Mouse (Mus musculus): ENCODE measurements around the gene Tgfbr3.
A peak's percentile ranks its signal among the peaks of the same experiment; 100 is the strongest.

The Tgfbr3 gene

DNA sequence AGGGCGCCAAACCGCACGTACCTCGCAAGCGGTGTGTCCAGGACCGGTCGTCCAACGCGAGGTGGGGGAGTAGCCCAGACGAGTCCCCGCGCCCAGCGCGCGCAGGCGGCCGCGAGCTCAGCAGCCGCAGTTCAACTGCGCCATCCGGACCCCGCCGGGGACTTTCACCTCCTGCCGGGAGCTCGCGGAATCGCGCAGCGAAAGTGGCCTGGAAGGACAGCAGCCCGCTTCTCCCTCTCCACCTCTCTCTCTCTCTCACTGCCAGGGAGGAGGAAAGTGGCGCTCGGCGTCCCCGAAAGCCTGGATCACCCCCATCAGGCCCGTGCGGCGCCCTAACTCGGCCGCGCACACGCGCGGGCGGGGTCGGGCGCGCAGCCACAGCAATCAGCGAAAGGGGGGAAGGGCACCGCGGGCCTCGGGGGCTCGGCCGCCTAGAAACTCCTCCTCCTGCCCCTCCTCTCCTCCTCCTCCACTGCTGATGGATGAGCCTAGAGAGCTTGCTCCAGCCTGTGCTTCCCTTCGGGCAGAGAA, at the start of gene Tgfbr3:
Gene Tgfbr3 (minus strand): TSS at position 396 of the 531 bp plus-strand sequence.
- peak; percentile 53 to 66 for DNase-seq

DNA sequence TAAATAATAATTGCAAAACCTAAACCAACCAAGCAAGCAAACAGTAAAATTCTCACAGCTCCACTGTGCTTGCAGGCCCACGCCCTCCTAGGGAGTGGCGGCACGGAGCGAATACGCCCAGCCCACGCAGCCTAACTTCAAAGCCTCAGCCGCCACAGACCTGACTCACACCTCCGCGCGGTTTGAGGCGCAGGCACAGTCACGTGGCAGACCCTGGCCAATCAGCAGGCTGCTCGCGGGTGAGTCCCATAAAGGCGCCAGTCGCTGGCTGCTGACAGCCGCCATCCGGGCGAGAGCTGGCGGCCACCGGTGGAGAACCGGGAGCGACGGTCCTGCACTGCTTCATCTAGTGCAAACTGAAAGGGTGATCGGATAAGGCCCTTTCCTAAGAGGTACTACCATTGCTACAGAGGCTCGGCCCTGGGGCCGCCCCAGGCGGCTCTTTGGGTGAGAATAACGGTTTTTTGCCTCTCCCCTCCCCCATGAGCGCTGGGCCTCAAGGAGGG, 41.5 kb upstream of the Tgfbr3 start, which contains the start of gene Brdt:
Gene Brdt (plus strand): TSS at position 244 of the 506 bp plus-strand sequence.
- DNase-seq: no peak

GRCm38 (mm10) chr5:107320703-107321102, 31.3 kb upstream of the Tgfbr3 start:
- no peak for DNase-seq

DNA sequence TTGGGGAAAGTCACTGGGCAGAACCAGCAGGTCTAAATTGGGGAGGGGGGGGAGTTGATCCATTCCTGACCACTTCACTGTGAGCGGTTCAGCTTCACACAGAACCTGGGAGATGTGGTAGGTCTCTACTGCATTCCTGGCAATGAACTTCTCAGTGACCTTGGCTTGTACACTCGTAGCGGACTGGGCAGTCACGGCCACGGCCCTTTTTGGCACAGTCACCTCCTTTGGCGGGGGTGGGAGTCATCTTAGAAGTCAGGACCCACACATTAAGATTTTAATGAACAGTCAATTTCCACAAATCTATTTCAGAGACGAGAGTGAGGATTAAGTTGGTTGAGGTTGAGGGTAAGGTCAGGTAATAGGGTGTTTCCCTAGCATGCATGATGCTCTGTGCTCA, 27.7 kb upstream of the Tgfbr3 start:
- DNase-seq: no peak

DNA sequence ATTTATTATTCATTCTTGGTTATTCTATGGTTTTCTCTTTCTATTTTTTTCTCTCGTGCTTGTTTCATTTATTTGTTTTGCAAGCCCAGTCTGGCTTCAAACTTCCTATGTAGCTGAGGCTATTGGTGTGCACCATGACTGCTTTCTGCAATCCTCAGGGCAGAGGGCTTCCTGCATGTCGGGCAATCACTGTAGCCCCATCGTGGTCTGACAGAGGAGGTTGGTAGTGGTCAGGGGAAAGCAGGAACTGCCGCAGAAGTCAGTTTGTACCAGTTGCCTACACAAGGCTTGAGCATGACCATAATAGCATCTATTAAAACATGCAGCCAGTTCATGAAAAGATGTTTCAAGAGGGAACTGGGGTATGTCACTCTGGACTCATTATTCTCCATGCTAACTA, 18.0 kb upstream of the Tgfbr3 start:
- DNase-seq: no peak

- DNase-seq: no peak
Observed at GRCm38 (mm10) chr5:107304117-107304825, 14.8 kb upstream of the Tgfbr3 start.

DNA sequence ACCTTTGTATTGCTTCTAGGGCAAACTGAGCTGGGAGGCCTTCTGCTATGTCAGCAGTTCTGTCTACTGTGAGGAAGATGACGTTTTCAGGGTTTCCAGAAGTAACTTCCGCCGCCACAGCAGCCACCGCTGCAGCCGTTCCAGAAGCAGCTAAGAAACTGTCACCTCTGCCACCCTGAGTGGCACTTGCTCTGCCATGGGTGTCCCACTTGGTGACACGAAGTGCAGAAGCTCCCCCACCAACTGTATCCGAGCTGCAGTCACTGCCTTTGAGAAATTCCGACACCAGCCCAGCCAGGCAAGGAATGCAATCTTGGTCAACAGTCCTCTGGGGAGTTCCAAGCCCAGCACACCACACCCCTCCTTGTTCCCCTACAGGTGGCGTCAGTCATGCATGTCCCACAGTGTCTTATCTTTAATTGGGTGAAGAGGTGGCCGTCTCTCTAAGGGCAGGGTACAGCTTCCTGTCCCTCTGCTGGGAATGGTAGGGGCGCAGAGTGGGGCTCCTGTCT, 14.0 kb upstream of the Tgfbr3 start:
- DNase-seq: peak; percentile 20 to 28

GRCm38 (mm10) chr5:107298854-107299253, 9.4 kb upstream of the Tgfbr3 start:
- no peak for DNase-seq

DNA sequence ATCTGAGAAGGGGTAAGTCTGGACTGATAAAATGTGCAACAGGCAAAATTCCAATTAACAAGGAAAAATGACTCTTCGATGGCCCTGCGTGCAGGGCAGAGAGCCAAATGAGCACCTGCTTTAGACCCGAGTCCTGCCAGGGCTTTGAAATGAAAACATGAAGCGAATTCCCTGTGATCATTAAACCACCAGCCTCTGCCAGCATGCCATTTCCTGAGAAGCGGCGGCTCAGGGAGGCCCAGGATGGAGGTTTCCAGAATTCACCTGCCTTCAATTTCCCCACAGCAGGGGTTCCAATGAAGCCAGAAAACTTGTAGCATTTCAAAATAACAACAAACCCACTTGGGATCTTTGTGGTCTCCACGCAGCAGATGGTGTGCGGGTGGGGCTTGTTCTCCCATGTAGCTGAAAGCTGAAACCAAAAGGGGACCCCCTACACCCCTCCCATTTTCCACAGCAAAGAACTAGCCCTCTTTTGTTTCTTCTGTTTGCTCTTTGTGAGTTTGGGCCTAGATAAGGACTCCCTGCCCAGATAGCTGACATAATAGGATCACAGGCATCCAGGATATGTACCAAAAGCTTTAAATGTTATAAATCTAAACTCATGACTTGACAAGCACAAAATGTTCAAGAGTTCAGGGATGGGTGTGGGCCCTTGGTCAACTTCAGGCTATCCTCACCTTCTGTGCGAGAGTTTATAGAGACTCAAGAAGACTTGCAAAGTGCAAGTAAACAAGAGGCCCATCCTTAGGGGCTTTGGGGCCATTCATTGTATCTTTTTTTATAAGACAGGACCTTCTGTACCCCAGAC, 7.3 kb upstream of the Tgfbr3 start:
- no peak for DNase-seq

- DNase-seq: no peak
Observed at GRCm38 (mm10) chr5:107295817-107296511, 6.5 kb upstream of the Tgfbr3 start.

DNA sequence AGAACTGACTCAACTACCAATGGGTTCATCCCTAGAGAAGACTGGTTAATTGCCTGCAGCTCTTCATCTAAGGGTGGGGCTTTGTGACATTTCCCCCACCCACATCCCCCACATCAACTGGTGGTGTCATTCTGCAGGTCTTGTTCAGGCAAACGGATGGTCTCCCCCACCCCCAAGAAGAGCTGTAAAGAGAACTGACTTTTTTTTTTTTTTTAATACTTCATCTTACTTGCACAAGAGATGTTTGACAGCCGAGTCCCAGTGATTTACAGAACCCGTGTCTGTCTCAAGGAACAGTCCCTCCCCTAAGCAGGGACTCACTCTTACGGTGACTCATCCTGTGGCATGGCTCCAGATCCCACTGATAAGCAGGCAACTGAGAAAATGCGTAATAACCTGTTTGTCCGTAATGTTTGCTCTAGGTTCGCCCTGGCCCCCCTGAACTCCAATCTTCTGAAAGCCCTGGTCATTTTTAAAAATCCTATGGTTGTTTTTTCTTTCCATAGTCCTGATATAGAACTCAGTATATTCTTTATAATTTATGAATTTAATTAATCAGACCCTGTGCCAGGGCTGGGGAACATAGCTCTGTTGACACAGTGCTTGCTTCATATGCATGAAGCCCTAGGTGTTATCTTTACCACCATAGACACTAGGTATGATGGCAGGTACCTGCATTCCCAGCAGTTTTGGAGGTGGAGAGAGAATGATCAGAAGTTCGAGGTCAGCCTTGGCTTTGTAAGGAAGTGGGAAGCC, 5.8 kb upstream of the Tgfbr3 start:
- DNase-seq: no peak

DNA sequence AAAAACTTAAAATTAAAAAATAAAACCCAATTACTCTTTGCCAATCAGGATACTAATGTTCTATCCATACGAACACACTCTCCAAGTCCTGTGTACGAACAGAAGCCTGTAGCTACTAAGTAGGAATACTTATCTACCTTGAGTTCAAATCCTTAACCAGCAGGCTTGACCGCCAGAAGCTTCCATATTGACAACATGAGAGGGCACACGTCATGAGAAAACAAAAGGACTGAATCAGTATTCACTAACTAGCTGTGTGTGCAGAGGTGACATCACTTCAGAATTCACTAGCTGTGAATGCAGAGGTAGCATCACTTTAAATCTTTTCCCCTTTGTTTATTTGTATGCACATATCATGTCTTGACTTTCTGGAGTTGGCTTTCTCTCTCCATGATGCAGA, 4.6 kb upstream of the Tgfbr3 start:
- no peak for DNase-seq

DNA sequence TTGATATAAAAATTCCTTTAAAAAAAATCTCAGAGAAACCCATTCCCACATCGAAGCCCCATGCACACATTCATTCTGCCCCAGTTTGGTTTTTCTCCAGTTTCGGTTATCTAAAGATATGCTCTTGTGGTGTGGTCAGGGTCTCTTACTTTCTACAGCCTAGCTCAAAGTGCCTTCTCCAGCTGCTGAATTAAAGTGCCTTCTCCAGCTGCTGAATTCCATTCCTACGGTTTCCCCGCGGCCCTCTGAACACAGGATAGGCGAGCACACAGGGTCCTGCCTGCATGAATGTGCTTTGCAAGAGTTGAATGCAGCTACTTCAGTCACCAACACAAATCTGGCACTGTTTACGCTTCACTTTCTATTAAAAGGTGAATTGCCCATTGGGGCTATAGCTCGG, 557 bp upstream of the Tgfbr3 start:
- DNase-seq: no peak

DNA sequence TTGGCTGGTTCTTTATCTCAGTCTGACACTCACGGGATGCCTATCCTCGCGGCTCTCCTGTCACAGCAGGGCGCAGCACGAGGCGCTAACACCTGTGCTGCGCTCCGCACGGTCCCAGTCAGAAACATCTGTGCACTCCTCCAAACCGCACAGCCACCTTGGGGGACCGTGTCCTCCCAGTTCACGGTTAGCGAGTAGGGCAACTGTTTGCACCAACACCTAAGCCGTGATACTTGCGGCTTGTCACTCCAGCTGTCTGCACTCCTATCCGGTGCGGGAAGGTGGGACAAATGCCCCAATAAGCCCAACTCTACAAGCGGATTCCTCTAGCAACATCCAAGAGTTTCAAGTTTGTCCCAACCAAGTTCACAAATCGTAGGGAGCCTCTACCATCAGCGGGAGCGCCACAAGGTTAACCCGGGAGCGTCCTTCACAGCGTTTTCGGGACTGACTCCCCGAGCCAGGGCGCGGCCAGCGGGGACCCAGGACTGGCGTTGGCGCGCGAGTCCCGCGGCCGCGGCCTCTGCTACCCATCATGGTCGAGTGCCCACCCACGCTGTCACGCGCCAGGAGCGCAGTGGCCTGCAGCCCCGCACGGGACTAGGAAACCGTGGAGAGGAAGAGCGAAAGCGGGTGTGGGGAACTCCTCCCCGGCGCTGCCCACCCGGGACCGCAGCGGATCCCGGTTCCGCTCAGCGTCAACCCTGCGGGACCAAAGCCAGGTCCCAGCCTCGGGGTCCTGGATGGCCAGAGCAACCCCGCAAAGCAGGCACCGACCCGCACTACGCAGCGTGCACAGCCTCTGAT, 799 bp downstream of the Tgfbr3 start:
- DNase-seq: peak; percentile 76 to 80

DNA sequence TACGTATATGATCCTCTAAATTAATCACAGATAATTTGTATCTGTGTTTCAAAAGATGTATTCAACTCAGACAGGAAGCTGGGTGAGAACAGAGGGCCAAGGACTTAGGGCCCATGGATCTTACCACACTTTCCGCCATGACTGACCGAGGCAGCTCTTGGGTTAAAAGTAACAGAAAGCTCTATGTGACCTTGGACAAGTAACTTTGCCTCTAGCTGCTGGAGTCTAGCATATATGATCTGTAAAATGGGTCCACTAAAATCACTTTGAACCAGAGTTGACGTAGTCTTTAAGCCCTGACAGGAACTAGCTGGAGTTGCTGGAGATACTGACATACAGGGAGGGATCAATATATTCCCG, 1.5 kb downstream of the Tgfbr3 start:
- DNase-seq: no peak

- DNase-seq: peak in 1 of 2 experiments; percentile 36
Observed at GRCm38 (mm10) chr5:107287254-107287907, 2.0 kb downstream of the Tgfbr3 start.

GRCm38 (mm10) chr5:107285563-107285962, 3.9 kb downstream of the Tgfbr3 start:
- DNase-seq: no peak

DNA sequence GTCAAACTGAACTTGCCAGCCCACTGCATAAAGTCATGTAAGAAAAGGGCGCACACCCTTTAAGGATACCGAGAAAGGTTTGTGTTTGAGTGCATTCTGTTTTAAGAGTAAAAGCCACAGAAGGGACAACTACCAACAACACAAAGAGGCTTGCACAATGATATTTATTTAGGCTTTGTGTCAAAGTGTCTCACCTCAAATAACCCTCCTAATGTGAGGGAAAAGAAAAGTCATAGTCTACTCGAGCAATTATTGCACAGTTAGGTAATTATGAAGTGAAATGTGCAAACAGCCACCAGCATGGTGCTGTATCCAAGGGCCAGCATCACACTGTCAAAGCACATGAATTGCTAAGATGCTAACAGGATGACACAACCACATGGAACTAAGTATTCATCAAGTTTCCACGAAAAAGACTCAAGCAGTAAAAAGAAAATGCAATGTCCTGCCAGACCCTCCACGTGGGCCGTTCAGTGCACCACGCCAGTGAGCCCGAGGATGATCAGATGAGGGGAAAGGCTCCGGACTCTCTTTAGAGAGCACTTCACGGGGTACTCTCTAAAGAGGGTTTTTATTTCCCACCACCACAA, 5.4 kb downstream of the Tgfbr3 start:
- no peak for DNase-seq

DNA sequence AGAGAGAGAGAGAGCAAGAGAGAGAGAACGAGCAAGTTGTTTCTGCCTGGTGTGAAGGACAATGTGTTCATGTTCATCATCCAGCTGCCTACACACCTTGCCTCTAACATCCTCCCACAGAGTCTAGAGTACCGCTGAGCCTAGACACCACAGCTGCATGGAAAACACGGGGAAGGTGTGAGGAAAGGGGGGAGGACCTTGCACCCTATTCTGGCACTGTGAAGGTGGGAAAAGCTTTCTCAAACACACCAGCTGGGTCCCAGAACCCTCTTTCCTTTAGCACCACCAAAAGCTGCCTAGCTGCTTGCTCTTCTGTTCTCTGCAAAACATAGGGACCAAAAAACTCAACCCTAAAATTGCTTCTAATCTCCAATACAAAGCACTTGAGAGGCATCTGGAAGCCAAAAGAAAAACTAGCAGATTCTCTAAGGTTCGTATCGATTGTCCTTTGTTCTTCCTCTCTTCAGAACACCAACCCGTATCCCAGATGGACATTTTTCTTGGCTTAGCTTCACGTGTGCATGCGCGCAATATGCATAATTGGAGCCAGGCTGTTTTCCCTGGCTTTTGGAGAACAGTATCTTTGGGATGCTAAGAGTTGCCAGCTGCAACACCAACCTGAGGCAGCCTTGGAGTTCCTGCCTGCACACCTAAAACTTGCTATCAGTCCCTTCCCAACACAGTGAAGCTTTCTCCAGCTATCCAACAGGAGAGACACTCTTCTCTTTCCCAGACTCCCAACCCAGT, 6.7 kb downstream of the Tgfbr3 start:
- DNase-seq: no peak

DNA sequence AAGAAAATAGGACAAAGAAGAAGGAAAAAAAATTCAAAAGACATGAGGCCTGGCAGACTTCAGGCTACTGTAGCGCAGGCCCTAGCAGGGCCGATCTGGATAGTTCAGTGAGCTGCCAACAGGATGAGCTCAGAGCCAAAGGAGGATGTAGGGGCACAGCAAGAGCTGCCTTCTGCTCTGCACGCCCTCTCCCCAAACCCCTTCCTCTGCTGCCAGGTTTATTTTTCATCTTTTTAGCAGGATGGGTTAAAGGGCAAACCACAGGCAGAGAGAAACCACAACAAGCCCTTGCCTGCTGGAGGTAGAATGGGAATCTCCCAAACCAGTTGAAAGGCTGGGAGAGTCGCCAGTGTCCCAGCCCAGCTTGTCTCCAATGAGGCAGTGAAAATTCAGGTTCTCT, 10.2 kb downstream of the Tgfbr3 start:
- no peak for DNase-seq

All from thymus, adult 18-20 months (tissue).